Mouse (Mus musculus) spleen, postnatal 10 days (tissue): Measurements from ENCODE around the gene Nectin1.

Source experiments
- DNase-seq, 2 experiments: peaks; one replicate each; pipeline ENCODE4 v3.0.0; 2021 to 2022; ENCODE audit warnings: low spot score in 2 of 2

Nectin1 gene

GRCm38 (mm10) chr9:43741277-43741676 lies 2.5 kb upstream of the Nectin1 start:
- DNase-seq, result no peak

GRCm38 (mm10) chr9:43742066-43742465 lies 1.7 kb upstream of the Nectin1 start:
- DNase-seq, result no peak

GRCm38 (mm10) chr9:43742902-43743646 lies 710 bp upstream of the Nectin1 start:
- peak in 1 of 2 experiments; percentile 48 for DNase-seq

GRCm38 (mm10) chr9:43744138-43744981 lies 576 bp downstream of the Nectin1 start:
- no peak for DNase-seq

GRCm38 (mm10) chr9:43745051-43745792 lies 1.4 kb downstream of the Nectin1 start:
- peak in 1 of 2 experiments; percentile 23 for DNase-seq

- no peak for DNase-seq
These were observed 2.3 kb downstream of the Nectin1 start for GRCm38 (mm10) chr9:43745951-43746703.

GRCm38 (mm10) chr9:43747710-43748109 lies 3.9 kb downstream of the Nectin1 start:
- no peak for DNase-seq

- no peak for DNase-seq
These were observed 4.7 kb downstream of the Nectin1 start for GRCm38 (mm10) chr9:43748519-43748918.

- DNase-seq, result no peak
These were observed 6.3 kb downstream of the Nectin1 start for GRCm38 (mm10) chr9:43750053-43750452.

- DNase-seq, result no peak
These were observed 7.3 kb downstream of the Nectin1 start for GRCm38 (mm10) chr9:43751111-43751510.

- no peak for DNase-seq
These were observed 9.7 kb downstream of the Nectin1 start for GRCm38 (mm10) chr9:43753481-43753880.

- no peak for DNase-seq
These were observed 10.3 kb downstream of the Nectin1 start for GRCm38 (mm10) chr9:43754083-43754482.

- no peak for DNase-seq
These were observed 11.0 kb downstream of the Nectin1 start for GRCm38 (mm10) chr9:43754768-43755197.

GRCm38 (mm10) chr9:43755464-43755863 lies 11.7 kb downstream of the Nectin1 start:
- DNase-seq, result no peak

- DNase-seq, result no peak
These were observed 12.1 kb downstream of the Nectin1 start for GRCm38 (mm10) chr9:43755928-43756327.

- DNase-seq, result no peak
These were observed 13.4 kb downstream of the Nectin1 start for GRCm38 (mm10) chr9:43757225-43757624.

GRCm38 (mm10) chr9:43757972-43758965 lies 14.5 kb downstream of the Nectin1 start:
- no peak for DNase-seq

- DNase-seq, result no peak
These were observed 16.3 kb downstream of the Nectin1 start for GRCm38 (mm10) chr9:43760078-43760477.

GRCm38 (mm10) chr9:43761181-43761820 lies 17.5 kb downstream of the Nectin1 start:
- no peak for DNase-seq

- peak in 1 of 2 experiments; percentile 57 for DNase-seq
These were observed 18.2 kb downstream of the Nectin1 start for GRCm38 (mm10) chr9:43761941-43762340.
